Mouse (Mus musculus) MEL (cell line): ENCODE data around the gene Fzd7.

Experiments
- CTCF ChIP-seq, 3 experiments: IDR thresholded peaks in 2 of 3; conservative IDR thresholded peaks in 1 of 3; 2 replicates each; pipeline ENCODE4 v1.5.1; 2011 to 2012; ENCODE audit warnings: low read length in 3 of 3, low read depth in 2 of 3, mild to moderate bottlenecking in 2 of 3, improper control_type of control experiment in 1 of 3, inconsistent platforms in 1 of 3, mixed read lengths in 1 of 3, moderate library complexity in 1 of 3; ENCODE audit not compliant: control insufficient read depth in 1 of 3, insufficient read depth in 1 of 3, poor library complexity in 1 of 3, severe bottlenecking in 1 of 3
- GABPA ChIP-seq: IDR thresholded peaks from 2 replicates; pipeline ENCODE4 v1.6.1; 2012; ENCODE audit warnings: low read depth, mild to moderate bottlenecking, inconsistent platforms, low read length, improper control_type of control experiment, moderate library complexity
- JUND ChIP-seq: IDR thresholded peaks from 2 replicates; pipeline ENCODE4 v1.6.1; 2011; ENCODE audit warnings: low read depth, mild to moderate bottlenecking, improper control_type of control experiment, low read length
- KAT2A ChIP-seq: conservative IDR thresholded peaks from 2 replicates; pipeline ENCODE4 v1.6.1; 2012; ENCODE audit warnings: low read depth, low read length, improper control_type of control experiment, inconsistent platforms
- MEF2A ChIP-seq: IDR thresholded peaks from 2 replicates; pipeline ENCODE4 v1.6.1; 2014; ENCODE audit warnings: low read depth, mild to moderate bottlenecking, inconsistent platforms, low read length, improper control_type of control experiment; ENCODE audit not compliant: poor library complexity, insufficient replicate concordance, severe bottlenecking; ENCODE audit errors: extremely low read depth
- POLR2A ChIP-seq, 2 experiments: IDR thresholded peaks; 2 replicates each; pipeline ENCODE4 v1.6.1; 2011 to 2012; ENCODE audit warnings: low read length in 2 of 2, mild to moderate bottlenecking in 2 of 2, control low read depth in 1 of 2, improper control_type of control experiment in 1 of 2, low read depth in 1 of 2, moderate library complexity in 1 of 2; ENCODE audit not compliant: control insufficient read depth in 1 of 2, insufficient read depth in 1 of 2, poor library complexity in 1 of 2
- POLR2AphosphoS5 ChIP-seq: IDR thresholded peaks from 2 replicates; pipeline ENCODE4 v1.6.1; 2012; ENCODE audit warnings: low read depth, borderline replicate concordance, mild to moderate bottlenecking, inconsistent platforms, low read length, moderate library complexity, mixed read lengths
- RCOR1 ChIP-seq: IDR thresholded peaks from 2 replicates; pipeline ENCODE4 v1.6.1; 2012; ENCODE audit warnings: low read depth, mild to moderate bottlenecking, inconsistent platforms, low read length, improper control_type of control experiment
- SIN3A ChIP-seq: IDR thresholded peaks from 2 replicates; pipeline ENCODE4 v1.6.1; 2012; ENCODE audit warnings: low read length, improper control_type of control experiment, inconsistent platforms
- TCF12 ChIP-seq: IDR thresholded peaks from 2 replicates; pipeline ENCODE4 v1.6.1; 2014; ENCODE audit warnings: low read depth, mild to moderate bottlenecking, inconsistent platforms, low read length, improper control_type of control experiment, moderate library complexity
- USF1 ChIP-seq: IDR thresholded peaks from 2 replicates; pipeline ENCODE4 v1.6.1; 2014; ENCODE audit warnings: low read depth, mild to moderate bottlenecking, inconsistent platforms, low read length, improper control_type of control experiment, moderate library complexity
- USF2 ChIP-seq, 2 experiments: IDR thresholded peaks; 2 replicates each; pipeline ENCODE4 v1.6.1; 2011 to 2012; ENCODE audit warnings: improper control_type of control experiment in 2 of 2, low read length in 2 of 2, borderline replicate concordance in 1 of 2, inconsistent platforms in 1 of 2, low read depth in 1 of 2, mild to moderate bottlenecking in 1 of 2; ENCODE audit not compliant: insufficient read depth in 1 of 2
- ZC3H11A ChIP-seq: IDR thresholded peaks from 2 replicates; pipeline ENCODE4 v1.6.1; 2012; ENCODE audit warnings: low read depth, mild to moderate bottlenecking, inconsistent platforms, low read length, improper control_type of control experiment
- ZKSCAN1 ChIP-seq: IDR thresholded peaks from 2 replicates; pipeline ENCODE4 v1.6.1; 2012; ENCODE audit warnings: low read depth, mild to moderate bottlenecking, inconsistent platforms, low read length, improper control_type of control experiment, moderate library complexity

DNA sequence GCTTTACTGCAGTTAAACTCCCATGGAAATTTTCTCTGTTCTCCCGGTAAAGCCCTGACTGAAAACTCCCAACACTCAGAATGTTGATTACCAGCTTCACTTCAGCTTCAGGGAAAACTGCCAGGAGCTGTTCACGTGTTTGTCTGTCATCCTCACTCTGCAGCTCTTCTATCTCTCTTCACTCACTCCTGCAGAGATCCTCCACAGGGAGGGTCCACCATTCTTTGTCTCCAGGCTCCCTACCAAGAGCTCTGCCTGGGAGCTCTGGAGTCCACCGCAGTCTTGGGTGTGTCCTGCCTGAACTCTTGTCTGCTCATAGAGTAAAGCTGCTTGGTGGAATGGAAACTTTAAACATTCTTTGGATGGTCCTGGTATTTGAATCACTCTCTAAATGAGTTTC is 25.4 kb upstream of the Fzd7 start:
- TF ChIP-seq CTCF (IDR thresholded peaks at IDR 0.05 in 2 of 3, conservative IDR thresholded peaks at IDR 0.05 in 1 of 3; ENCODE audit: control insufficient read depth in 1 of 3, insufficient read depth in 1 of 3, low read depth in 2 of 3, low read length in 3 of 3, poor library complexity in 1 of 3, severe bottlenecking in 1 of 3) (no peak), POLR2AphosphoS5 (no peak), MEF2A (no peak), GABPA (no peak), POLR2A (IDR thresholded peaks at IDR 0.05; ENCODE audit: control insufficient read depth in 1 of 2, insufficient read depth in 1 of 2, low read depth in 1 of 2, low read length in 2 of 2, poor library complexity in 1 of 2) (no peak), TCF12 (no peak), USF1 (no peak), JUND (no peak), USF2 (IDR thresholded peaks at IDR 0.05; ENCODE audit: borderline replicate concordance in 1 of 2, insufficient read depth in 1 of 2, low read depth in 1 of 2, low read length in 2 of 2) (no peak), ZC3H11A (no peak), ZKSCAN1 (no peak), RCOR1 (no peak), SIN3A (no peak), KAT2A (no peak)
